Mouse (Mus musculus): ENCODE data around the gene Sf3a3. TPM values are rescaled to one million over a fixed set of nuclear protein-coding genes. Genes with fewer than 3 reads are reported as not detected.

Sf3a3 gene
- polyA plus RNA-seq, 1 experiment from 2014 or later: 166 TPM

- TF ChIP-seq CTCF (IDR thresholded peaks at IDR 0.05; ENCODE audit: low read depth): no peak
- Histone ChIP-seq H3K4me3 (ENCODE audit: low read depth, low read length) (no peak overlapping the region), H3K27ac (ENCODE audit: low read depth) (no peak overlapping the region), H3K36me3 (ENCODE audit: insufficient read depth) (peaks cover 74% of the 10 kb centered on the region), H3K9ac (no peak overlapping the region), H3K9me3 (ENCODE audit: low read depth, low read length) (no peaks in the 10 kb centered on the region), H3K27me3 (ENCODE audit: insufficient read depth, low read length) (no peaks in the 10 kb centered on the region), H3K4me1 (ENCODE audit: insufficient read depth) (no peaks in the 10 kb centered on the region), H3K4me2 (no peak overlapping the region)
- DNase-seq: no peak
- WGBS: 93% methylated on average over 7 of the region's 7 CpGs
- no peak for ATAC-seq (ENCODE audit: insufficient read depth)
These were observed 66.8 kb downstream of the Sf3a3 start for GRCm38 (mm10) chr4:124781361-124781760.

MicroRNAs encoded within 50 kb of the gene (microRNA counts, 519-probe panel; counts per million panel counts)
- 30.5 counts per million for microRNA mmu-miR-697
- 30.5 counts per million for microRNA mmu-miR-698

Small RNA genes lying within 50 kb of the gene (microRNA-seq; reads per million reads assigned to microRNA genes)
- gene Gm24721 (ENCODE audit: borderline number of aligned reads) (not detected), gene Mir697 (ENCODE audit: borderline number of aligned reads) (not detected), gene Mir698 (ENCODE audit: borderline number of aligned reads) (not detected)

Other genes with a start within 250 kb of the Sf3a3 start
- gene 3100002H09Rik, start 104.0 kb upstream of the Sf3a3 start, polyA plus RNA-seq (2014; fragmentation: Nextera tagmentation; extraction: Ambion mirVana): not detected in 2 replicates
- 0.11 and 0.41 TPM in 2 replicates for gene Pou3f1, start 58.0 kb upstream of the Sf3a3 start, polyA plus RNA-seq (2014; fragmentation: Nextera tagmentation; extraction: Ambion mirVana)
- gene Utp11, start 21.2 kb upstream of the Sf3a3 start, polyA plus RNA-seq (2014; fragmentation: Nextera tagmentation; extraction: Ambion mirVana): 59.0 and 59.5 TPM in 2 replicates
- 12.8 and 13.1 TPM in 2 replicates for gene Fhl3, start 14.1 kb upstream of the Sf3a3 start, polyA plus RNA-seq (2014; fragmentation: Nextera tagmentation; extraction: Ambion mirVana)
- 25.5 and 34.0 TPM in 2 replicates for gene Inpp5b, start 27.1 kb downstream of the Sf3a3 start, polyA plus RNA-seq (2014; fragmentation: Nextera tagmentation; extraction: Ambion mirVana)
- gene Mtf1, start 87.3 kb downstream of the Sf3a3 start, polyA plus RNA-seq (2014; fragmentation: Nextera tagmentation; extraction: Ambion mirVana): 14.1 and 14.2 TPM in 2 replicates
- 42.4 and 44.7 TPM in 2 replicates for gene Yrdc, start 135.9 kb downstream of the Sf3a3 start, polyA plus RNA-seq (2014; fragmentation: Nextera tagmentation; extraction: Ambion mirVana)
- 60.0 and 62.7 TPM in 2 replicates for gene 1110065P20Rik, start 136.4 kb downstream of the Sf3a3 start, polyA plus RNA-seq (2014; fragmentation: Nextera tagmentation; extraction: Ambion mirVana)
- gene Maneal, start 147.4 kb downstream of the Sf3a3 start, polyA plus RNA-seq (2014; fragmentation: Nextera tagmentation; extraction: Ambion mirVana): 0.61 and 0.82 TPM in 2 replicates
- 0.04 TPM in 1 of 2 replicates, not detected in the other for gene Epha10, start 166.1 kb downstream of the Sf3a3 start, polyA plus RNA-seq (2014; fragmentation: Nextera tagmentation; extraction: Ambion mirVana)
- 3.6 and 3.9 TPM in 2 replicates for gene 9930104L06Rik, start 222.3 kb downstream of the Sf3a3 start, polyA plus RNA-seq (2014; fragmentation: Nextera tagmentation; extraction: Ambion mirVana)
- 157 and 169 TPM in 2 replicates for gene Cdca8, start 224.5 kb downstream of the Sf3a3 start, polyA plus RNA-seq (2014; fragmentation: Nextera tagmentation; extraction: Ambion mirVana)